Comparison of ENCODE assay signal across 20 mouse cellular contexts in genomic region chr11:88295298-88295697, GRCm38 (mm10). TPM values are rescaled to one million over a fixed set of nuclear protein-coding genes. Genes with fewer than 3 reads are reported as not detected.
A peak's percentile ranks its signal among the peaks of the same experiment; 100 is the strongest.
DNase-seq lines count a peak whose midpoint lies in the region; ATAC-seq lines count a peak whose summit lies in the region.
"Had no signal": no experiment of that assay in that cellular context is flagged by ENCODE, and none has a peak within 500 bp of the region (broad histone marks: within the 10 kb centered on the region; RNA-seq: fewer than 3 reads in every experiment).

No protein-coding gene starts in this region.

- WGBS in liver, embryonic 16.5 days (ENCODE audit: insufficient replicate concordance) = 67% methylated on average over 5 of the region's 5 CpGs
- WGBS in liver, embryonic 11.5 days = 72% methylated on average over 5 of the region's 5 CpGs
- WGBS in intestine, embryonic 16.5 days = 38% methylated on average over 5 of the region's 5 CpGs
- 38% methylated on average over 5 of the region's 5 CpGs for WGBS in limb, embryonic 11.5 days

- H3K27me3 ChIP-seq in liver, embryonic 16.5 days (ENCODE audit: control insufficient read depth, insufficient read depth, low read depth, low read length) = peaks cover 15% of the 10 kb centered on the region
- peaks cover 19% of the 10 kb centered on the region for H3K27me3 ChIP-seq in liver, embryonic 11.5 days (replicated peaks; ENCODE audit: control insufficient read depth, insufficient read depth, low read length)
- no peaks in the 10 kb centered on the region for H3K27me3 ChIP-seq in intestine, embryonic 16.5 days (replicated peaks; ENCODE audit: control insufficient read depth, insufficient read depth, low read length)
- no peaks in the 10 kb centered on the region for H3K27me3 ChIP-seq in limb, embryonic 11.5 days (ENCODE audit: control insufficient read depth, insufficient read depth, low read length)
- H3K27me3 ChIP-seq: embryonic facial prominence, embryonic 12.5 days had no signal

- H3K36me3 ChIP-seq in liver, embryonic 16.5 days (ENCODE audit: control insufficient read depth, insufficient read depth) = no peaks in the 10 kb centered on the region
- no peaks in the 10 kb centered on the region for H3K36me3 ChIP-seq in liver, embryonic 11.5 days (ENCODE audit: control insufficient read depth, insufficient read depth, low read length)
- no peaks in the 10 kb centered on the region for H3K36me3 ChIP-seq in intestine, embryonic 16.5 days (ENCODE audit: control insufficient read depth, insufficient read depth, low read length)
- no peaks in the 10 kb centered on the region for H3K36me3 ChIP-seq in limb, embryonic 11.5 days (ENCODE audit: control insufficient read depth, insufficient read depth, low read length)
- H3K36me3 ChIP-seq: embryonic facial prominence, embryonic 12.5 days; heart, embryonic 15.5 days had no signal

- no peak overlapping the region for H3K27ac ChIP-seq in liver, embryonic 16.5 days (ENCODE audit: low read length)
- no peak overlapping the region for H3K27ac ChIP-seq in liver, embryonic 11.5 days (ENCODE audit: low read depth, low read length)
- H3K27ac ChIP-seq in intestine, embryonic 16.5 days (ENCODE audit: low read length) = no peak overlapping the region
- H3K27ac ChIP-seq in limb, embryonic 11.5 days (replicated peaks; ENCODE audit: low read depth, low read length) = no peak overlapping the region
- H3K27ac ChIP-seq: embryonic facial prominence, embryonic 12.5 days; heart, embryonic 15.5 days; stomach, postnatal 0 days had no signal

- H3K9me3 ChIP-seq in liver, embryonic 16.5 days (replicated peaks; ENCODE audit: control insufficient read depth, low read length) = no peaks in the 10 kb centered on the region
- H3K9me3 ChIP-seq in liver, embryonic 11.5 days (ENCODE audit: control insufficient read depth, low read length) = no peaks in the 10 kb centered on the region
- H3K9me3 ChIP-seq in intestine, embryonic 16.5 days (ENCODE audit: control insufficient read depth, low read length) = no peaks in the 10 kb centered on the region
- no peaks in the 10 kb centered on the region for H3K9me3 ChIP-seq in limb, embryonic 11.5 days (ENCODE audit: control insufficient read depth, low read length)
- H3K9me3 ChIP-seq: embryonic facial prominence, embryonic 12.5 days; heart, embryonic 15.5 days had no signal

- H3K9ac ChIP-seq in liver, embryonic 16.5 days (ENCODE audit: low read depth, low read length) = no peak overlapping the region
- no peak overlapping the region for H3K9ac ChIP-seq in liver, embryonic 11.5 days (ENCODE audit: low read depth, low read length)
- H3K9ac ChIP-seq in intestine, embryonic 16.5 days (ENCODE audit: low read depth, low read length) = no peak overlapping the region
- no peak overlapping the region for H3K9ac ChIP-seq in limb, embryonic 11.5 days (ENCODE audit: low read length)
- H3K9ac ChIP-seq: embryonic facial prominence, embryonic 12.5 days; heart, embryonic 15.5 days had no signal

- ATAC-seq in liver, embryonic 16.5 days (ENCODE audit: low read depth) = peak; percentile 62
- ATAC-seq in liver, embryonic 11.5 days (replicated peaks; ENCODE audit: low FRiP score) = no peak
- peak; percentile 31; the same call in 1 of the 2 replicates for ATAC-seq in intestine, embryonic 16.5 days
- ATAC-seq in limb, embryonic 11.5 days (ENCODE audit: insufficient number of reproducible peaks, low FRiP score, low TSS enrichment, low read depth) = 0 out of 2 replicates have a peak, but pooled peaks have one; percentile 44
- ATAC-seq in megakaryocyte-erythroid progenitor cell, adult 5-6 weeks (replicated peaks; ENCODE audit: low FRiP score, low TSS enrichment, poor library complexity, severe bottlenecking) = no peak

- peak overlapping the region; percentile 6; the same call in 1 of the 2 replicates for H3K4me2 ChIP-seq in liver, embryonic 16.5 days (ENCODE audit: low read depth, low read length)
- no peak overlapping the region for H3K4me2 ChIP-seq in liver, embryonic 11.5 days
- no peak overlapping the region for H3K4me2 ChIP-seq in intestine, embryonic 16.5 days (ENCODE audit: low read depth, low read length)
- H3K4me2 ChIP-seq in limb, embryonic 11.5 days (ENCODE audit: low read depth, severe bottlenecking) = no peak overlapping the region
- H3K4me2 ChIP-seq: heart, embryonic 15.5 days had no signal

- H3K4me1 ChIP-seq in liver, embryonic 16.5 days (ENCODE audit: control insufficient read depth, low read depth, low read length) = no peaks in the 10 kb centered on the region; the same call in 1 of the 2 replicates
- H3K4me1 ChIP-seq in liver, embryonic 11.5 days (replicated peaks; ENCODE audit: control insufficient read depth, insufficient read depth, low read length) = peaks cover 11% of the 10 kb centered on the region
- no peaks in the 10 kb centered on the region; the same call in 1 of the 2 replicates for H3K4me1 ChIP-seq in intestine, embryonic 16.5 days (ENCODE audit: control insufficient read depth, insufficient read depth, low read length)
- H3K4me1 ChIP-seq in limb, embryonic 11.5 days (ENCODE audit: control insufficient read depth, insufficient read depth, low read length) = peaks cover 12% of the 10 kb centered on the region

- H3K4me3 ChIP-seq in liver, embryonic 16.5 days (ENCODE audit: low read depth, low read length) = no peak overlapping the region
- no peak overlapping the region for H3K4me3 ChIP-seq in liver, embryonic 11.5 days (ENCODE audit: low read depth, low read length)
- no peak overlapping the region for H3K4me3 ChIP-seq in intestine, embryonic 16.5 days (ENCODE audit: low read length)
- H3K4me3 ChIP-seq in limb, embryonic 11.5 days (ENCODE audit: low read depth, low read length) = no peak overlapping the region
- H3K4me3 ChIP-seq: embryonic facial prominence, embryonic 12.5 days; heart, embryonic 15.5 days had no signal

- DNase-seq in liver, embryonic 11.5 days (ENCODE audit: low spot score) = no peak
- DNase-seq in kidney, adult 9 months = peak; percentile 77
- no peak for DNase-seq in limb, embryonic 11.5 days (ENCODE audit: low spot score)
- DNase-seq in spleen, adult 18-20 months = no peak
- DNase-seq: adrenal gland, postnatal 36 days; cerebellum, postnatal 14 days; layer of hippocampus, postnatal 36 days; left cerebral cortex, postnatal 4 days; right cerebral cortex, adult 18-20 months had no signal

RNA-seq across cellular contexts. Expression of gene Ccdc182, which starts 1.4 kb away (rescaled TPM):
- not detected in 2 replicates for polyA plus RNA-seq in liver, embryonic 16.5 days (2015; fragmentation: Nextera tagmentation; extraction: Ambion mirVana)
- polyA plus RNA-seq in liver, embryonic 11.5 days (2014; fragmentation: Nextera tagmentation; extraction: Ambion mirVana) = not detected in 2 replicates
- polyA plus RNA-seq in intestine, embryonic 16.5 days (2015; fragmentation: Nextera tagmentation; extraction: Ambion mirVana) = not detected in 2 replicates
- polyA plus RNA-seq in limb, embryonic 11.5 days (2014; fragmentation: Nextera tagmentation; extraction: Ambion mirVana) = 0.12 and 0.52 TPM in 2 replicates
- total RNA-seq in megakaryocyte-erythroid progenitor cell, adult 5-6 weeks (2014; fragmentation: Nextera tagmentation) = not detected in 2 replicates
- not detected in 2 replicates for total RNA-seq in megakaryocyte-erythroid progenitor cell, adult 5-6 weeks (2017)
- total RNA-seq: adrenal gland, postnatal 36 days; layer of hippocampus, postnatal 36 days; left cerebral cortex, postnatal 4 days; megakaryocyte, adult 5-6 weeks; MEL had no signal
- polyA plus RNA-seq: gonadal fat pad, adult 2 months; heart, embryonic 15.5 days; lung, embryonic 16.5 days; spleen, adult 2 months; stomach, postnatal 0 days had no signal

Comparison
In these comparisons a context has a peak if more than half of its experiments do, and no peak if none do; other contexts are left out.
1. ATAC-seq: peak in liver, embryonic 16.5 days (single experiment), intestine, embryonic 16.5 days (single experiment) and limb, embryonic 11.5 days (single experiment); none in liver, embryonic 11.5 days (single experiment) and megakaryocyte-erythroid progenitor cell, adult 5-6 weeks (single experiment).